Mouse (Mus musculus) heart, adult 11 months (tissue): ENCODE data around the gene Tmem131l.

Source experiments
- DNase-seq: peaks from one replicate; pipeline ENCODE4 v3.0.0; 2022

The Tmem131l gene

DNA sequence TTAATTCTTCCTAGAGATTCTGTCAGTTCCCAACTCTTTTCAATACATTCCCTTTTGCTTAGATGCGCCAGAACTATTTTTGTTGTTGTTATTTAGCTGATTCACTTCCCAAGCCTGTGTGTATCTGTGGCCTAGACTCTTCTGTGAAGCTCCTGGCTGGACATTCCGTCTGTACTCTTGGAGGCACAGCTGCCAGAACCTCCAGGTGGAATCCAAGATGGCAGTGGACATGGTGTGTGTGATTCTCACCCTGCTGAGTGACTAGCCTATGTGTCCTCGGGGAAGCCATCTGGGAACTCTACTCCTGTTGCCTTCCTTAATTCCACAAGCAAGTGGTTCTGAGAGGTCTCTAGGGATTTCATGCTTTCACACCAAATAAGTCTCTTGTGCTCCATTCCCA lies 63.8 kb downstream of the Tmem131l start:
- DNase-seq: peak; percentile 90

DNA sequence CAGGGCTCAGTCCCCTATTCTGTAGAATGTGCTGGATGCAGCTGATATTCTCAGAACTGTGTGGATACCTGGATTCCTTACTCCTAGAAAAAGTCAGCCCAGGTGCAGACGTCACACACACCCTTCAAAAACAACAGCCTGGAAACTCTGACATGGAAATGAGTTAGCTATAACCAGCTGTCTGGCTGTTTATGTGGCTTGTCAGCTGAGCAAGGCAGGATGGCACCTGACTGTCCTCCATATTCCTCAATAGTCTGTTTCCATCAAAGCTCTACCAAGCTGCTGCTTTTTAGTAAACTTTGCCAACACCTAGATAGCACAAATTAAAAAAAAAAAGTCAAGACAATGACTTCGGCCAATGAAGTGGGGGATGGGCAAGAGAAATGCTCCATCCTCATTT lies 66.6 kb downstream of the Tmem131l start:
- DNase-seq: no peak

DNA sequence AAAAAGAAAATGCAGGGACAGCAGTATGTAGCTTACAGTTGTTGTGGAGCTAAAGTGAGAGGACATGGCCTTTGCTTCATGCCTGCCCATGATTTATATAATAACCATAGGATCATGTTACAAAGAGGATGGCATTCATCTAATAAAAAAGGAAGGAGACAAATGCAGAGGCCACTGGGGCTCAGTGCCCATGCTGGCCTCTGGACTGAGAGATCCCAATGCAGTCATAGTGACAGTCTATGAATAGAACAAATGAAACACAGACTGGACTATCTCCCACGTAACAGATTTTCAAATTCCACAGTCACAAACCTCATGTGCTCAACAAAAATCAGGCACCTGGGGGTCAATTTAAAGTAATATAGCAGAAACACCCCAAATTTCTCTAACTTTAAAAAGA lies 69.3 kb downstream of the Tmem131l start:
- no peak for DNase-seq

DNA sequence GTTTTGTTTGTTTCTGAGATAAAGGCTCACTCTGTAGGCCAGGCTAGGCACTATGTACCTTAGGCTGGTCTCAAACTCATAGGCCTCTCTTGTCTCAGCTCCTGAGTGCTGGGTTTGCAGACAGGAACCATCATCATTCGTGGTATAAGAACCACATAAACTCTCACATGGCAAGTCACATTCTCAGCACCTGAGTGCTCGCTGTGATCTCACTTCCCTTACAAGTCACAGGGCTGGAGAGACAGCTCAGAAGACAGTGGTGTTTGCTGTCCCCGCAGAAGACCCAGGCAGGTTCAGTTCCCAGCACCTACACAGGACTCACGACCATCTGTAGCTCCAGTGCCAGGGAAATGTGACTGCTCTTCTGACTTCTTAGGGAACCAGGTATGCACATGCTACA lies 70.9 kb downstream of the Tmem131l start:
- no peak for DNase-seq

DNA sequence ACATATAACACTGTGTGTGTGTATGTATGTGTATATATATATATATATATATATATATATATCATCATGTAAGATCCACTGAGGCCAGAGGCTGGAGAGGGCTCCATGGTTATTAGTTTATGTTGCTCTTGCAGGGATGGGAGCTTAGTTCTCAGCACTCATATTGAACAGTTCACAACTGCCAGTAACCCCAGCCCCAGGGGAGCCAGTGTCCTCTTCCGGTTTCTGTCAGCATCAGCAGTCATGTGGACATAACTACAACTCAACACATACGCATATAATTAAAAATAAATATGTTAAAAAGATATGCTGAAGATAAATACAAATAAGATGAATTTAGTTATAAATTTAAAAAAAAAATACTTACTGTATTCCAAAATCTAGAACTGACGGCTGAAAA lies 72.2 kb downstream of the Tmem131l start:
- DNase-seq: no peak

DNA sequence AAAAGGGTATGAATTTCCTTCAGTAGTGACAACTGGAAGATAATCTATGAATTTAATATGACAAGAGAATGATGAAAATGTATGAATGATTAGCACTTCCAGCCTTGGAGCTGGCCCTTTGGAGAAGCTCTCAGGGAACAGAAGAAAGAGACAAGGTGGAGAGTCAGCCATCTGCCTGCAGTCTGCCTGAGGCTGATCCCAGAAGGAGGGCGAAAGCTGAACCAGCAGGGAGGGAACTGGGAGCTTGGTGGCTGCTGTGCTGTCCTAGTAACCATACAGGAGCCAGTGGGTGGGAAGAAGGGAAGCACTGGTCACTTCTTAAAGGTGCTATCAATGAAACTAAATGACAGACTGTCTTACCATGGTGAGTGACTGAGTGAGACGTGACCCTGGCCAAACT lies 74.6 kb downstream of the Tmem131l start:
- DNase-seq: no peak

DNA sequence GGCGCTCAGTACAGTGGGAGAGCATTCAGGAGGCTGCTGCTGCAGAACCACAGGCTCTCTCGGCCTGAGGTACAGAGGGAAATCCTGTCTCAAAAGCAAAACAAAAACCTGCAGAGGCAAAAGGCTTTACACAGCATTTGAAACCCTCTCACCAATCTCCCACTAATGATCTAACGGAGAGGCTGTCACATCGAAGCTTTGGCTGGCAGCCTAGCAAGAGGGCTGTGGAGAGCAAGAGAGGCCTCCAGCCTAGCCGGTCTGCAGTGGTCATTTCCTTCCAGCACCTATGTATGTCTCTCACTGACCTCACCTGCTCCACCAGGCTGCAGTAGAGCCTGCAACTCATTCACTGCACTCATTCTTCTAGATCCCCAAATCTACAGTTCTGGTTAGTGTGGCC lies 76.3 kb downstream of the Tmem131l start:
- peak; percentile 79 for DNase-seq

DNA sequence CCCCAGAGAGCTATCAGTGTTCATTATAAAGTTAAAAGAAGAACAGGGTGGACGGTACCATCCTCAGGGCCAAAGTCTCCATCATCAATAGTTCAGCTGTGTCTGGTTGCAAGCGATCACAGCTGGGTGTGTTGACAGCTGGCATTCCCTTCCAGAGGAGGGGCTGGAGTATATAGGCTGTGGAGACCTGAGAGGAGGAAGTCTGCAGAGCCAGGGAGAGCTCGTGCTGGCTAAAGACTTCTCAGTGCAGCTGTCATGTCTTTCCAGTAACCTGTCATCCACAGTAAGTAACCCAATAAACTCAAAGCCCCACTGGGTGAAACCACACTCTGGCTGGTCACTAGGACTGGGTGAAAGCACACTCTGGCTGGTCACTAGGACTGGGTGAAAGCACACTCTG lies 77.4 kb downstream of the Tmem131l start:
- peak; percentile 76 for DNase-seq

DNA sequence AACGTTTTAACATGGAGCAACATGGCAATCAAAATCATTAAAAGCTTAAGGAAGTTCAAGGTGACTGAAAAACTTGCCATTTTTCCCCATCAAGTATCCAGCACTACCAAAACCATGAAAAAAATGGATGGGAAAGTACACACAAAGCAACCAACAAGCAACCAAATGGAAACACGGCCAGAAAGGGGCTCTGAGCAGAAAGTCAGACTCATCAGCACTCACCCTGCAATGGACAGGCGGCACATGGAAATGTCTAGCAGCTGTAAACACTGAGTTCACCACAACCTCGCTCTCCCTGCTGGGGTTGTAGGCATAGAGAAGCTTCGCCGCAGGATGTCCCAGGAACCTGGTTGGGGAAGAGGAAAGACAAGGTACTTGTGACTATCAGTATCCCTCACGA lies 77.9 kb downstream of the Tmem131l start:
- no peak for DNase-seq

DNA sequence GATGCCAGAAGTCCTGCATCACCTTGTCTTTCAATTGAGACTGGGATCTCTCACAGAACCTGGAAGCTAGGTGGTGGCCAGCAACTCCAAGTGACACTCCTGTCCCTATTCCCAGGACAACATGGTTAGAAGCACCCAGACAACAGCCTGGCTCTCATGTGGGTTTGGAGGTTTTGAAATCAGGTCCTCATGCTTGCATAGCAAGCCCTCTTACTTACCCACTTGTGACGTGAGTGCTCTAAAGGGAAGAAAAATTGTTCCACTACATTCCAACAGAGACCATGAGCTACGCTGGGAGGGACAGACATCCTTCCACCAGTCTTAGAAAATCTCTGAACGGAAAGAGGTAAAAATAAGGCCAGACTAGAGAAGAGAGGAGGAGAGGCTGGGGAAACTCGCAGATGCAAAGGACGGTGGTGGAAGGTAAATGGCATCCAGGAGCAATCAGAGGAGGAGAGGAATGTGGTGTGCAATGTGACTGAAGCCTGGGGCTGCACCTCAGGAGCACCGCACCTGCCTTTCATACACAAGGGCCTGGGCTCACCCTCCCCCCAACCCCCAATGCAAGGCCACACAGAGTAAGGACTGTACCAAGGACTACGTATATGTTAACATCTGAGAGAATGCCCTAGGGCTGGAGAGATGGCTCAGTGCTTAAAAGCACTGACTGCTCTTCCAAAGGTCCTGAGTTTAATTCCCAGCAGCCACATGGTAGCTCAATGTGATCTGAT lies 80.9 kb downstream of the Tmem131l start:
- DNase-seq: no peak

DNA sequence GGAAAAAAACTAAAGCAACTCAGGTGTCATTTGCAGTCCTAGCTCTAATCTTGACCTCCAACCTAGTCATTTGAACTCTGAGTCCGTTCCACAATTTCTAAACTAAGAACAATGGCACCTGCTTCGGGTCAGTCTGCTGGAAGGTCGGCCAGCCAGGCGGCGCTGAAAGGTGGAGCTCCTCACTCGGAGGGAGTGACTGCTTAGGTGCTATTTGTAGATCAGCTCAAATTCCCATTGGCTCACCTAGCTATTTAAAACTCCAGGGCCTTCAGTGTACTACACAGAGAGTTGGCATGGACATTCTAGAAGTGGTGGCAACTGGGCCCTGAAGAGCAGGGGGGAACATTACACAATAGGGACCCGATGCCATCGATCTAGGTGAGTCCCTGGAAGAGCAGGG lies 86.1 kb downstream of the Tmem131l start:
- peak; percentile 97 for DNase-seq

DNA sequence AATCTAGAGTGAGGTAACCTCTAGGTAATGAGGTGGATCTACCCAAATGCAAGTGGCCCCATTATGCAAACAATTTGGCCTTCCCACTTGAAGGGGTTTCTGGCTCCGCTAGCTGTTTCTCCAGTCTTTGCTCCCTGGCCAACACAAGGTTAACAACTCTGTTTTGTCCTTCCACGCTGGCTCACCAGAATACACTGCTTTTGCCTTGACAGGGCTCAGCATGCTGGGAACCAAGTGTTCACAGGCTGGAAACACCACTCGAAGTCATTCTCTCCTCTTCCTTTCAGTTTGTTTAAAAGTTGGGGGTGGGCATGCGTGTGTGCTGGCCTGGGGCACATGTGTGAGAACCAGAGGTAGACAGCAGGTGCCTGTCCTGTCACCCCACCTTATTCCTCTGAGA lies 91.2 kb downstream of the Tmem131l start:
- peak; percentile 61 for DNase-seq

DNA sequence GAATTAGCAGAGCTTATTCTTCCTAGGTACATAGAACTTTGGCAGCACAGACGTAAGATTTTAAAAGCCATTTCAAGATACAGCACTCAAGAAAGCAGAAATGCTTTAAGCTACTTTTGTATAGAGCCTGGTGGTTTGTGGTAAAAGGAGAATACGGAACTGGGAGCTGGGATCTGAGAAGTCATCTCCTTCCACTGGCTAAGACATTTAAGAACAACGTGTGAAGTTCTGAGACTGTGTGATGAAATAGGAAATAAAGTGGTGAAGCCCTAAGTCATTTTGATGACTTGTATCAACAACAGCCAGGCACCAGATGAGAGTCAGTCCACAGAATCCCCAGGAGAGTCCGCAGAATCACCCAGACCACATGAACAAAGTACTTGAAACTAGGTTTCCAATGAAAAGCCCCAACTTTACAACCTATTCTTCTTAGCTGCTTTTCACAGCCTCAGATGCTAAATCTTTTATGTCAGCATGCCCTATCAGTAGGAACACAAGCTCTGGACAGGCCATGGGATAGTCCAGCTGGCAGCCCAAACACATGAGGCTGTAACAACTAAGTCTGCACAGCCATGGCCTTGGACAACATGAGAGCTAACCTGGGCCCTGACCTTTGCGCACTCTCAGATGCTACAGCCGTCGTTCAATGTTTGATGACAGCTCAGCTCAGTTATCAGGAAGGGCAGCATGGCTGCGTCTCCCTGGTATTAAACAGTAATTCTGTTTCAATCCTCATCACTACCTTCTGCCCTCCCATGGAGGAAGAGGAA lies 92.3 kb downstream of the Tmem131l start:
- DNase-seq: peak; percentile 89

DNA sequence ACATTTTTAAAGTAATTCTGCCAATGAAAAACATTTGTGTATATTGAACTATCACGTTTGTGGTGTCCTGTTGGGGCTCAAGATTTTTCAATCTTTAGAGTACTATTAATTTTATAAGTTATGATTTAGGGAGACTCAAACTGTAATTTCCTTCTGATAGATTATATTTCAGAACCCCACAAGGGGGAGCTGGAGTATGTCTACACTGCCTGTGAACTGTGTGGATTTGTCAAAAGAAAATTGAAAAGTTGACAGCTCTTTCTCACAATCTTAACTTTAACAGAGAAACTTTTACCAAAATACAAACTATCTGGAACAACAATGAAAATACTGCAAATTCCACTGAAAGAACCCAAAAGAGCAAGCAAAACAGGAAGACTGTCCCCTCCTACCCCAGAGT lies 93.1 kb downstream of the Tmem131l start:
- DNase-seq: peak; percentile 2

DNA sequence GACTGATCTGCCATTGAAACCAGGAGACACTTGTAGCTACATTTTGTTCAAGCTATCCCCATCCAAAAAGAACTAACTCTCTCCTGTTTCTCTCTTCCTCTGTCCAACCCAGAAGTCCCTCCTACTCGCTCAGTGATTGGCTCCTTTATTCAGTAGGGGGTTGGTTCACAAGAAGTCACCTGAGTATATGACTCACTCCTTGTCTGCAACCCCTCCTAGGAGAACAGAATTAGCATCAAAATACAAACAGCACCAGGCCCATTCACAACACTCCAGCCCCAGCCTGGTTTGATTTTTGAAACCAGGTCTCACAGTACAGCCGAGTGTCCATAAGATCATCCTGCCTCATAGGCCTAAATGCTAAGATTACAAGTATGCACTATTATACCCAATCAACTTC lies 96.3 kb downstream of the Tmem131l start:
- DNase-seq: peak; percentile 79

DNA sequence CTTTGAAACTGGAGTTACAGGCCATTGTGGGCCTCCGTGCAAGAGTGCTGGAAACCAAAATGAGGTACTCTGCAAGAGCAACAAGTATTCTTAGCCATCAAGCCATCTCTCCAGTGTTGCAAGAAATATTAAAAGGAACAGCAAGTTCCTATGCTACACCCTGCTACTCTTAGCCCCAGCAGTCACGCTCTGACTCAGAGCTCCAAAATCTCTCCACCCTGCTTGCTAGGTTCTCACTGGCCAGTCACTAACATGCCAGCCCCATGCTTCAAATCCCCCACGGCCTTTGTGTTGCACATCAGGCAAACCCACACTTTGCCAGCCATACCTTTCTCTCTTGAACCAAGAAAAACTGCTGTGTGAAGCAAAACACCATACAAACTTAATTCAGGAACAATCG lies 96.8 kb downstream of the Tmem131l start:
- peak; percentile 94 for DNase-seq

DNA sequence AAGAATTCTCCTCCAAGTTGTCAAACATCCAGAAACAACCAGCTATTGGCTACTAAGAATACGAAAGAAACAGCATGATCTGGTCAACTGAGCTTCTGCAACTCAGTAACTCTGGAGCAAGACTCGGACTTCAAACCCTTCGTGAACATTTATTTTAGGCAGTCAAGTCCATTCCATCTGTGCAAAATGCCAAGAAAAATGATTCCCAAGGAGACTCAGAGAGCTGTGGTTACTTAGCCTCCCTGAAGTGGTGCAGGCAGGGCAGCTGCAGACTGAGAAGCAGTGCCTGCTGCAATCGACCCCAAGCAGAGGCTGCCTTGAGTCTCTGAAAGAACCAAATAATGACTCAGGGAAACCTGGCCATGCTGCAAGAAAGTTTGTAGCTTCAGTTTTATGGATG lies 98.1 kb downstream of the Tmem131l start:
- DNase-seq: peak; percentile 89

DNA sequence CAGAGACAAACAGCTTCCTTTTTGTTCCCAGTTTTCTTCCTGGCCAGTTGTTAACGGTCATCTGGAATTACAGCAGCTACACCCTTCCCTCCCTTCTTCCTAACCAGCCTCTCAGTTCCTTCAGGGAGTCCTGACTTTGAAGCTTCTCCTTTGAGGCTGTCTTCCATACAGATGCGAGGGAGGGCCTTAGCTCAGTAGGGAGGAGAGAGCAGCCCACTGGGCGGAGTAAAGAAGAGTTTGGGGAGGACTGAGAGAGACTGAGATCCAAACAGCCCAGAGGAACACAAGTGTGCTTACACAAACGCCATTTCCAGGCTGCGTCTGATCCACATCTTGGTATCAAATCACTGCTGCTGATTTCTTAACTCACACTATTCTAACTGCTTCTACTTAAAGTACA lies 101.1 kb downstream of the Tmem131l start:
- peak; percentile 91 for DNase-seq

DNA sequence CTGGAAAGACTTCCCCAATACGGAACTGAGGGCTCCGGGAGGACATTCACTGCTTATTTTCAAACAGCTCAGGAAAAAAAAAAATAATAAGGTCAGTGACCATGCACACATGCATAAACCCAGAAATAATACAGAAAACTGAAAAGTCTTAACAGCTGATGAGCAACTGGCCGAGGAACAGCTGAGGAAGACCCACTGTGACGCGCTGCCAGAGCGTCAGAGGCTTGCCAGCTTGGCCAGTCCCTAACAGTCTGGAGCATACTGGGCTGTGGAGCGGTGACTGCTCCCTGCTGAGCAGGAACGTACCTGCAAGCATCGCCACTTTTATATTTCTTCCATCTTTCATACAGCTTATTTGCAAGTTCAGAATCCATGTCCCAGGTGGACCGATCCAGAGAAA lies 105.5 kb downstream of the Tmem131l start:
- peak; percentile 8 for DNase-seq

DNA sequence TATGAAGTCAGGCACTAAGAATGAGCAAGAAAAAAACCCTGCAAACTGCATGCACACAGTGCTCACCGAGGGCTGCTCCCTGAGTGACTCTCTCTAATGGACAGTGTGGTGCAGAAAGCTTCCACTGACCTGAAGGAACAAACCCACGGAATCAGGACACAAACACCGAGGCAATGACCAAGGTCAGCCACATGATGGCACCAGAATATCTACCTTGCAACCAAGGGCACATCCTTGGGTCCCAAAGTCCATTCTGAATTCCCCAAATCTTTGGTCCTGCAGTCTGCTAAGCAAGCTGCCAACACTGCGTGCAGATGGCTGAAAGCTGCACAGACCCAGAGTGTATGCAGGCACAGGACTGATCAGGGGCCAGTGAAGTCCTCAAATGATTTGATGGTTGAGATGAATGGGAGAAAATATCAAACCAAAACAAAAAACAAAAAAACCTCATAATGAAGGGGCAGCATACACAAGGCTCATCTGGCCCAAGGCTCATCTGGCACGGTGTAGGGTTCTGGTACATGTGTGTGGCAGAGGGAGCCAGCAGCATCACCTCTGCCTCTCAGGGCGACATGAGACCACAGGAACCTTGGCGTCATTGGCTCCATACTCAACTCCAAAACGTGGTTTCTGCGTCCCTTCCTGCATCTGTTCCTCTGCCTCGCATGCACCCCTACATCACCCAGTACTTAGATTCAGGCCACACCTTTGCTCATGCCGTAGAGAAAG lies 124.0 kb downstream of the Tmem131l start:
- no peak for DNase-seq

DNA sequence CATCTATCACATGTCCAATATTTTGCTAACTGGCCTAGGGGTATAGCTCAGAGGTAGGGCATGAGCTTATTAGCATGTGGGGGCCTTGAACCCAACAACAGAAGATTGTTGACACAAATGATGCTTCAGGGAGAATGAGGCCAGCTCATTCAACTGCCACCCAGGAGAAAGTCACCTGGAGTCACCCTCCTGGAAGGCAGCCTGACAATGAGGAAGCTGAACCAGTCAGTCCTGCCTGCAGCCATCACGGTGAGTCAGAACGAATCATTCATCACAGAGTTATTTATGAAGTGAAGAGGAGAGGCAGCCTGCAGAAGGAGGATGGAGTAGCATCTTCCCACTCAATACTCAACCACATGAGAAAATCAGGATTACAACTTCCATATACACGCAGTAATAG lies 124.9 kb downstream of the Tmem131l start:
- no peak for DNase-seq

DNA sequence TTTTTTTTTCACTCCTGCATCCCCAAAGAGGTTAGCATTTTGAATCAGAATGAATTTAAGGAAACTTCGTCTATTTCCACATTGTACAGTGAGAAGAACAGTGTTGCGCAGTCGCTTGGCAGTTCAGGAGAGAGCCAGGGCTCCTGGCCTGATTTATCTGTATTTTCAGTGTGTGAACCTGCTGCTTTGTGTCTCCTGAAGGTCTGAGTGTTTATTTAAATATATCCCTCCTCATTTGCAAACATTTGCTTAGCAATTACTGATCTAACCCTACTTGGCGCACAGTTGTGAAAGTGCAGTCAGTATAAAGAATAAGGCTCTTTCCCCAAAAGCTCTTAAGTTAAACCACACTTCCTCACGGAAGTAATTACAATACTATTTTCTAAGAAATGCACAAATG lies 129.3 kb downstream of the Tmem131l start:
- DNase-seq: no peak

DNA sequence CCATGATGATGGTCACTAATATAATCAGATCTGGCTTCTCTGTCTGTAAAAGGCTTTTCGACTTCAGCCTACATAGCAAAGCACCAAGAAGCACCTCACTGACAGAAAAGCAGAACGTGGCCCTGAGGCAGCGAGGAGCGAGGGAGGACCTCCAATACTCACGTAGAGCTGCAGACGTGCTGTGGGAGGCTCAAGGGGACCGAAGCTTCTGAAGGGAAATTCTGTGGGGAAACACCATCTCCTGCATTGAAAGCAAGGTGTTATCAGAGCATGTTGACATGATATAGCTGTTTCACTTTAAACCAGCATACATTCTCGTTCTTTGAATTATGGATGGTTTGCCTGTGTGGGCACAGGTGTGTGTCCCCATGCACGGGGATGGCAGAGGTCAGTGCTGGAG lies 133.8 kb downstream of the Tmem131l start:
- no peak for DNase-seq

DNA sequence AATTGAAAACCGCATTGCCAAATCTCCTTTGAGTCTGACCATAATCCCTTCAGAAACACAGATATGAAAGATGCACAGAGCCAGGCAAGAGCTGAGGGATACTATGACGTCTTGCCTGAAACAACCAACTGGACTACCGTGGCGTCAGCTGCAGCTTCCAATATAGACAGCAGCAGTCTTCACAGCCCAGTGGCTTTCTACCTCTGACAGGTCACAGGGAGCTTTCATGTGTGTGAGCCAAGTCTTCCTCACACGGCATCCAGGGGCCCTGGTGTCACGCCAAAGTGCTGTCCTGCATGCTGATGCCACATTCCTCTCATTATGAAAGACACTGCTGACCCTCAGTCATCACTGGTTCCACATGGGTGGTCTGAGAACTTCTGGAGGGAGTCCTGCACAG lies 134.8 kb downstream of the Tmem131l start:
- no peak for DNase-seq
